Mouse (Mus musculus): ENCODE results near the gene Zfp61. TPM values are rescaled to one million over a fixed set of nuclear protein-coding genes. Genes with fewer than 3 reads are reported as not detected.

Gene Zfp61
- polyA plus RNA-seq (2015; fragmentation: Nextera tagmentation; extraction: Ambion mirVana): 26.2 and 26.8 TPM in 2 replicates

DNA sequence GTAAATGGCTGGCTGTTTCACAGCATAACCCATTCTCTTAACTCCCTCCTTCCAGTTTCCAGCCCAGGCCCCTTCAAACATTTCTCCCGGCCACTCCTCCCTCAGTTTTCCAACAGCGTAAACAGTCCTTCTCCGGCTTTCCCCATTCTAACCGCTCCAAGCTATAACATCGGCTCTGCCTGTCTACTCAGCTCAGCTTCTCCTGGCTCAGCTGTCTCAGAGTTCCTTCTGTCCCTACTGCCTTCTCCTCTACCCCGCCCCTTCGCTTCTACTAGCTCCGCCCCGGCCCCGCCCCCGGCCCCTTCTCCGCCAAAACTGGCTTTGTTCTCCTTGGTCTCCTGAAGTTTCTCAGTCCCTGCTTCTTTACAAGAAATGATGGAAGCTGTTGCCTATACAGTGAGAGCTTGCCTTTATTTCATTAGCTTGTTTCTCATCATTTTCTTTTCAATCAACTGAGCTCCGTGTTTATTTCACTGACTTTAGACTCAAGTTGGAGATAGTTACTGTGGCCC, at the start of gene Zfp61:
TSS of gene Zfp61 (minus strand) at position 462 of the 512 bp plus-strand sequence.
- peak; percentile 43 for DNase-seq (ENCODE audit: low spot score)

DNA sequence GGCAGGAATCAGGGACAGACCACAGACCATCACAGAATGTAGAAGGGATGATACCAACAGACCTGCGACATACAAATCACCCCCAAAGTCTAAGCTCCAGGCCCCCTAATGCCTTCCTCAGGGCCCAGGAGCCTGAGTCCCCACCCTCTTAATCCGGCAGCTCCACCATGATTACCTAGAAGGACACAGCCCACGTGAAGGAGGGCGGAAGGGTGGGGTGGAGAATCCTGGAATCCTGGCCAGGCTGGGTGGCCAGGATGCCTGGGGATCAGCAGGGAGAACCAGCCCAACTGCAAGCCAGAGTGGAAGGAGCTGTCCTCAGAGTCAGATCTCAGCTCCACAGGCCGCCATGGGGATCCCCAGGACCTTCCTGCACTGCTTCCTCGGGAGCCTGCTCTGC, 47.9 kb upstream of the Zfp61 start, which contains the start of gene Lypd5:
TSS of gene Lypd5 (plus strand) at position 301 of the 400 bp plus-strand sequence.
- DNase-seq (ENCODE audit: low spot score): no peak

DNA sequence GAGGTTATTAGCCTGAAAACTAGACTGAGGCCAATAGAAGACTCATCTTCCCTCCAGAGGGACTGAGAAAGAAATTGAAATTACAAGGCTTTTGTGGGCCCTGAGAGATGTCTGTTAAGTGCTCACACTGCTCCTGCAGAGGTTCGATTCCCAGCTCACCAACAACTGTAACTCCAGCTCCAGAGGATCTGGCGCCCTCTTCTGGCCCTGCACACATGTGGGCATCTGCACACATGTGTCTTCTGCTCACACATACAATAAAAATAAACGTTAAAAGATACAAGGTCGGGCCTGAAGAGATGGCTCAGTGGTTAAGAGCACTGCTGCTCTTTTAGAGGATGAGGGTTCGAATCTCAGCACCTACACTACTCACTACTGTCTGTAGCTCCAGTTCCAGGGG, 45.4 kb upstream of the Zfp61 start:
- DNase-seq (ENCODE audit: low spot score): no peak

DNA sequence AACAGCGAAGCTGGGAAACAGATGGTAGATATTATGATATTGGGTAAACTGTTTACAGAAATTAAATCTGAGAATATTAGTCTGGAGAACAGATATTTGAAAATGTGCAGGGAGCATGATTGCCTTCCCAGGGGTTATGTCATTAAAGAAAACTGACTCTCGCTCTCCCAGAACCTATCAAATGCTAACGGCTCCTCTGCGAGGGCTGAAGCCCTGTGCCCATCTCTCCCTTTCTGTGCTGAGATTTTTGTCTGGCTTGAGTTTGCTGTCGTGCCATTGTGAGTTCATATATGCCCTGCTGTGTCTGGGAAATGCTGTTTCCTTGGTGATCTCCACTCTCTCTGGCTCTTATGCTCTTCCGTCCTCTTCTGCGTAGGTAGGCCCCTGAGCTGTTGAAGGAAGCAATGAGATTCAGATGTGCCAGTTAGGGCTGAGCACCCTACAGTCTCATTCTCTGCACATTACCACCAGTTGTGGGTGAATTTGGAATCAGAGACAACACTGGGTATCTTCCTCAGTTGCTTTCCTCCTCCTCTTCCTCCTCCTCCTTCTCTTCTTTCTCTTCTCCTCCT, 42.8 kb upstream of the Zfp61 start:
- DNase-seq (ENCODE audit: low spot score): no peak

DNA sequence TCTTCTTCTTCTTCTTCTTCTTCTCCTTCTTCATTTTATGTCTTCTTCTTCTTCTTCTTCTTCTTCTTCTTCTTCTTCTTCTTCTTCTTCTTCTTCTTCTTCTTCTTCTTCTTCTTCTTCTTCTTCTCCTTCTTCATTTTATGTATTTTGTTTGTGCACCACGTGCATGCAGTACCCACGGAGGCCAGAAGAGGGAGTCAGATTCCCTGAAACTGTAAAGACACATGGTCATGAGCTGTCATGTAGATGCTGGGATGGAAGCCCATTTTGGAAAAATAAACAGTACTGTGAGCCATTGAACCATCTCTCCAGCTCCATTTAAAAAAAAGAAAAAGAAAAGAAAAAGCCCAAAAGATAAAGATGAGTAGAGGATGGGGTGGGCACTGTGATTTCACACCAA, 37.2 kb upstream of the Zfp61 start:
- DNase-seq (ENCODE audit: low spot score): no peak

DNA sequence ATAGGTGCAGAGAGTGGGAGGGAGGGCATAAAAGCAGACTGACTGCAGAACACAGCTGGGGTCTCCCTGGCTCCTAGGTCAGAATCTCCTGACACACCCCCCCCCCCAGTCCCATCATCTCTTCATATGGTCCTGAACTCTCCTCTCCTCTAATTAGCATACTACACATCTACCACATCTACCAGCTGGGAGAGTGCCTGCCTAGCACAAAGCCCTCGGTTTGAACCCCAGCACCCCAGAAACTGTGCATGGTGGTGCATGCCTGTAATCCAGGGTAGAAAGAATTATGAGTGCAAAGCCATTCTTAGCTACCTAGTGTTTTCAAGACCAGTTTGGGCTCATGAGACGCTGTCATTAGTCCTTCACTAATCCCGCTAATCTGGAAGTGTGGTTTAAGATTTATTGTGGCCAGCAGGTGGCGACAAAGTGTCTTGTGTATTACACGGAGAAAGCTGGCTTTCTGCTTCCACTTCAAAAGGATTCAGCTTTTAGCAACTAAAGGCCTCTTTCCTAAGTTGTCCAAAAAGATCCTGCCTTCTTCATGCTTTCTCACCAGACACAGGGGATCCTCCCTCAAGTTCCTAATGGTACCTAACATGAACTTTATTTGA, 34.8 kb upstream of the Zfp61 start:
- DNase-seq (ENCODE audit: low spot score): peak; percentile 77

DNA sequence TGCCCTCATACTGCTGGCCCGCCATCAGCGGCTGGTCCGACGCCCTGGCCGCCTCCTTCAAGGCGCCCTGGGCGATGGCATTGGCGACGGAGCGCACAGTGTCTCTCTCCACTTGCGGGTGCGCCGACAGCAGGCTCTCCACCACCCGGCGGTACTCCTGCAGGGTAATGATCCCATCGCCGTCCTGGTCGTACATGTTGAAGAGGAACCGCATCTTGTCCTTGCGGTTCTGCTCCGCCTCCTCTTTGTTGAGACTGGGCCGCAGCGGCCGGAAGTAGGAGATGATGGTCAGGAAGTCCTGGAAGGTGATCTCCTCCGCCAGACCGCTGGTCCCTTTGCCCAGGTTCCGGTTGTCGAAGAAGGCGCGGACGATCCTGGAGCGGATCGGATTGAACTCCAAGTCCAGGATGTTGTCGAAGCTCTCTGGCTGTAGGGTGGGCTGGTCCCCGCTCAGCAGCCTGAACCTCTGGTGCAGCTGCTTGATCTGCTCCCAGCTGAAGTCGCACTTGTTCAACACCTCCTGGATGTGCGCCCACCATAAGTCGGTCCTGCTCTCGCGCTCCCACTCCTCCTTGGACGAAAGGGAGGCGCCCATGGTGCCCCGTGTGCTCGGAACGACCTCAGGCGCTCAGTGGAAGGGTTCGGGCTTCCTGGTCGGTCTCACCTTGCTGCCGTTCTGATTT, 32.4 kb upstream of the Zfp61 start, which contains the start of gene Tescl:
TSS of gene Tescl (minus strand) at position 633 of the 683 bp plus-strand sequence.
- DNase-seq (ENCODE audit: low spot score): no peak

DNA sequence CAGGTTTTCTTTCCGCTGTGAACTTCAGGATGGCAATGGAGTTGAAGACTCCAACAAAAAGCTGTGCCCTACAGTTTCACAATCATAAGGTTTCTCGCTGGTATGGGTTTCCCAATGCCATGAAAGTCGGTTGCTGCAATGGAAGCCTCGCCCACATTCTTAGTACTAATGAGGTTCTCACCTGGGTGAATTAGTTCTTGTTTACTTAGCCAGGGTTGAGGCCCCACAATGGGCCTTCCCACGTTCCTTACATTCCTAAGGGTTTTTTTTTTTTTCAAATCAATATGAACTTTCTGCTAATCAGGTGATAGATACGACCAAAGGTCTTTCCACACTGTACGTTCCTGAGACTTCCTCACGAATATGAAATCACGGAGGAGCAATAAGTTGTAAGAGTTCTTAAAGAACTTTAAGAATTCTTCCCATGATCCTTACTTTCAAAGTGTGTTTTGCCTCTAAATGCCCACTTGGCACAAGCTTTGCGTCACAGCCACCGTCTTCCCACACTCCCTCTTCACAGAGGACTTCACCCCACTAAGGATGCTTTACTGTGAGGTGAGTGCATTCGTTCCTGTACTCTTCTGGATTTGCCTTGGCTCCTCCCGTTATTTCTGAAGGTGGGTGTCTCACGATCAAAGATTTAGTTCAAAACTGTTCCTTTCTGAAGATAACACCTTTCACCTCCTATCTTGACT, 26.4 kb upstream of the Zfp61 start:
- DNase-seq (ENCODE audit: low spot score): no peak

DNA sequence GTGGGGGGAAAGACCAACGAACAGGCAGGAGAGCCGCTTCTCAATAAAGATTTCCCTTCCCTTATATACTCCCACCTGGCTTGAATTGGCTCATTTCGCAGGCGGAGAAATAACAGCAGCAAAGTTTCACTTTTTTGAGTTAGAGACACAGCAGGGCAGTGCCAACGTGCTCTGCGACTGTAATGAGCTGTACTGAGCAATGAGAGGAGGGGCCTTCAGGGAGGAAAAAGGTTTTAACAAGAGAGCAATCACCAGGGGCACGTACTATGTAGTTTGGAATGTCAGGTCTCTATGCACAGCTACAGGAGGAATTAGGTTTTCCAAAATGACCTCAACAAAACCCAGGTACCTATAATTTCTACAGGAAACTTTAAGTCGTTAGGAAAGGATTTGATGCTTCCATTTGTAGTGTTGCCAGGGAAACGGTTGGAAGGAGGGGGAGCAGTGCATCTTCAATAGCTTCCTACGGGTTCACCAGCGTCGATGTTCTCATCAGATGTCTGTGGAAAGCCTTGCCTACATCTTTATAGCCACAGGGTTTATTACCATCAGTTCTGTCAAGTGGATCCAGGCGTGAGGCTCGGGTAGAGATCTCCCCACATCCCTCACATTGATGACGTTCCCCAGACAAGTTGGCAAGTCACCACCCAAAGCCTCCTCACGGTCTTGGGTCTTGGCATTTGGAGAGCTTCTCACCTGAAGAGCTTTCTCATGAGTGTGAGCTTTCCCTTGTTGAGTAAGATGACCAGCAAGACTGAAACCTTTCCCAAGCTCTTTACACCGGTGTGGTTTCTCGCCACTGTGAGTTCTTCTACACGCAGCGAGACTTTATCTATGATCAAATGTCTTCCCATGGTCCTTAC, 25.5 kb upstream of the Zfp61 start:
- DNase-seq (ENCODE audit: low spot score): no peak

DNA sequence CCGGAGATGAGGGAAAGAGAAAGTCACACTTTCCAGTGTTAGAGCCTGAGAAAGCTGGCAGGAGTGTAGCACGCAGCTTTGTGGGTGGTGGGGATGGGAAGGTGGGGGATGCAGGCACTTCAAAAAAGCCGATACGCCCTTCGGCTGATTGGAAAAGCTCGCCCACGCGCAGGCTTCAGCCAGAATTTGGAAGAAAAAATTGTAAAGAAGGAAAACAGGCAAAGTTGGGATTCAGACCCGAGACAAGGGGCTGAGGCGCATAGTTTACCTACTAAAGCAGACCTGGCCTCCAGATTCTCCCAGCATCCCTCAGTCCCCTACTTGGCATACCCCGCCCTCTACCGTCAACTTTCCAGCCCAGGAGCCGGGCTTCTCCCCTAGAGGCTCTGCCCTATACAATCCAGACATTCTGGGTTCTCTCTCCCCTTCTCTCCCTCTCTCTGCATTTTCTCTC, 24.7 kb upstream of the Zfp61 start:
- no peak for DNase-seq (ENCODE audit: low spot score)

DNA sequence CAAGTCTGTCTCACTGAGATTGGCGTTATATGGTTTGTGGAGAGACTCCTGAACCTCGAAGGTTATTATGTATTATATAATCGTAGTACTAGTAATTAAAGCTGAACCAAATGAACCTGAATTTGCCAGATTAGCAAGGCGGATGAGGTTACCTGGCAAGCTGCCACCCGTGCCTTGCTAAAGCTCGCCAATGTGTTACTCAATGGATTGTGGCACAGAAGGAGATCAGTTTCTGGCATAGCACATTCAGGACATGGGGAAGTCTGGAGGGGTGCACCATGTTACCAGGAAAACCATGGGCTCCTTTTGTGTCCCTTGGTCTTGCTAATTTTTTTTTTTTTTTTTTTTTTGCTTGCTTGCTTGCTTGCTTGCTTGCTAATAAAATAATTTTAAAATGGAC, 24.2 kb upstream of the Zfp61 start:
- no peak for DNase-seq (ENCODE audit: low spot score)

DNA sequence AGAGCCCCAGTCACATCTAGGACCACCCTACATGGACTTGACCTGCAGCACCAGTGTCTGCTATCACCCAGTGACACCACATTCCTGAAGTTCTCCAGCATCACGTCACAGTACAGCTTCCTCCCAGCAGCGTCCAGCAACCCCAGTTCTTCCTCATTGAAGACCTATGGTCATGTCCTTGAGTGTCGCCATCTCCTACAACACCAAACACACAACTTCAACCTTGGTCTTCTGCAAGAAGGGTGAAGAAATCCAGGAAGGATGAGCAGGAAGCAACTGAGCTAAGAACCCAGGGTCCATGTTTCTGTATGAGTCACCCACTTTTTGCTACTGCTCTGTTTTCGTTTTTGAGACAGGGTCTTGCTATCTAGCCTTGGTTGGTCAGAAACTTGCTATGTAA, 21.6 kb upstream of the Zfp61 start:
- DNase-seq (ENCODE audit: low spot score): no peak

DNA sequence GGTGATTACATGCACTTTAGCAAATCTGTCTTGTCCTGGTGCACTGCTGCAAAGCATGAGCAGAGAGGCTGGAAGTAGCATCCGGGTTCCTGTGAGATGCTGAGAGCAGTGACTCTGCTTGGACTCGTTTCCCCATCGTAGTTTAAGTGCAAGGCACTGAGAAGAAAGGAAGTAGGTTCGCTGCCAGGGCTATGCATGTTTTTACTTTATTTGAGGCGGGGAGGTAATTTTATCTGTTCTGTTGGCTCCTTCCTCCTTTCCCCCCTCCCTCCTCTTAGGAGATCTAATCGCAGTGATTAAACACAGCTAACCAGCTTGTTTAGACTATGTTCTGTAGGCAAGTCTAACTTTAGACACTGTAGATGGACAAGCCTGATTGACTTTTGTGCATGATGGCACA, 17.9 kb upstream of the Zfp61 start:
- DNase-seq (ENCODE audit: low spot score): no peak

DNA sequence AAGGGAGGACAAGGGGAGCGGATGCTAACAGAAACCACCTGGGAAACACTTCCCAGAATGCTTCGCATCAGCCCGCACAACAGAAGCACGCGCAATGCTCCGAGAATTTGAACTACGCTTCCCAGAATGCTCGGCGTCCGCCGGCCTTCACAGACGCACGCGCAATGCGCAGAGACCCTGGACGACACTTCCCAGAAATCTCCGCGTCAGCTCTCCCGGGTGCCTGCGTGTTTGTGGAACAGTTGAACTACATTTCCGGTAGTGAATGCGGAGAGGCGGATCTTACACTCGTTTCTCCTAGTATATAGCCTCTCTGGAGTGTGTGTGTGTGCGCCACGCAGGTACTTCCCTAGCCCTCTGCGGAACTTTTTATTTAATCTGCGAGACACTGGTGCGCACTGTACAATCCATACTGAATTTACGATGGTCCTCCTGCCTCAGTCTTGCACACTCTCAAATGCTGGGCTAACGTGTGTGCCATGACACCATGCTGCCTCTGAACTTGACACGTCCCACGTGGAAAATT, 15.6 kb upstream of the Zfp61 start, which contains the start of gene Zfp94:
TSS of gene Zfp94 (minus strand) at position 100 of the 526 bp plus-strand sequence.
- peak; percentile 95 for DNase-seq (ENCODE audit: low spot score)

DNA sequence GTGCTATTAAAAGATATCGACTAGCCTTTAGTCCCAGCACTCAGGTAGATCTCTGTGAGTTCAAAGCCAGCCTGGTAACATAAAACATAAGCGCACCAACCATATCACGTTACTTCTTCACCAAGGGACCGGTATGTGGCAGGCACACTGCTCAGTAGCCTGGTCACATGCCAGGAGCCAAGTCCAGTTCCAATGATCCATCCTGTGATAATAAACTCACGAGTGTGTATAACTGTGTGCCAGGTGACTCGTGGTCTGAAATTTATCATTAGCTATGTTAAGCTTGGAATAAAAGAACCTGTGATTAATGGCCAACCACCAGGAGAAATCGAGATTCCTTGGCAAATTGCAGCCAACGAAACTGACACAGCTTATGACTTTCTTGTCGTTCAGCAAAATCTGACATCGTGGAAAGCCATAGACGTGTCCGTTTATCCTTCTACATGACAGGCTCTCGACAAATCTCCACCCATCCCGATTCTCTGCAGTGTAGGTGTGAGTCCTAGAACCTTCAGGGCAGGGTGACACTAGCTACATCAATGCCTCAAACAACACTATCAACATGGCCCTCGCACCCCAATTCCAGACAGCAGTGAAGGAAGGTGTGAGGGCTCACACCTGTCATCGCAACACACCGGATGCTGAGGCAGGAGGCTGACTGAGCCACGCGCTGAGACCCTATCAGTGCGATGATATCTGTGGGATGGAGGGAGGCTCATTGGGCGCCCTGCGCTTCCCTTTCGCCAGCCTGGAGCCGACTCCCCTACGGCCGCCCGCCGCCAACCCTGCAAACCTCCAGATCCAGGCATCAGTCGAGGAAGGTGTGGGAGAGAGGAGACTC, 14.9 kb upstream of the Zfp61 start:
- DNase-seq (ENCODE audit: low spot score): no peak

DNA sequence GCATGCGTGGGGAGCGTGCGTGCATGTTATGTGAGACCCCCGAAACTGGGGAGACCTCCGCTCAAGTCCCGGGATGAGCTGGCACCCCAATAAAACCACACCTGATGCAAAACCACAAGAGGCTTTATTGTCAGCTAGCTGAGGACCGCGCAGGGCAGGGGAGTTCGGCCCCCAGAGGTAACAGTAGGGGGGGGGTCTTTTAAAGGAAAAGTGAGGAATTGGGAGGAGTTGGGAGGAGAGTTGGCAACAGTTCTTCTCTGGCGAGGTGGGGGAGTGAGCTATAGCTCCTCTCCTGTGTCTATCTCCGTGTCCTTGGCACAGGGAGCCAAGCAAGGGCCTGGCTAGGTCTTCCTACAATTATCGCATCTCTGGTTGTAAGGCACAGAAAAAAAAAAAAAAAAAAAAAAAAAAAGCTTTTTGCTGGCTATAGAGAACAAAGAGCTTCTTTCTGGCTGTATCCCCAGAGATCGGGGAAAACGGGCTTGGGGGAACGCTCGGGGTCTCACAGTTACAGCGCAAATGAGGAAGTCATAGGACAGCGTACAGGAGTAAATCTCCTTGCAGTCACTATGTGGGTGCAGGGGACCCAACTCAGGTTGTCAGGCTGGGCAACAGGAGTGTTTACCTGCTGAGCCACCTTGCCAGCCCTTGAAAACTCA, 1.1 kb downstream of the Zfp61 start:
- peak; percentile 2 for DNase-seq (ENCODE audit: low spot score)

DNA sequence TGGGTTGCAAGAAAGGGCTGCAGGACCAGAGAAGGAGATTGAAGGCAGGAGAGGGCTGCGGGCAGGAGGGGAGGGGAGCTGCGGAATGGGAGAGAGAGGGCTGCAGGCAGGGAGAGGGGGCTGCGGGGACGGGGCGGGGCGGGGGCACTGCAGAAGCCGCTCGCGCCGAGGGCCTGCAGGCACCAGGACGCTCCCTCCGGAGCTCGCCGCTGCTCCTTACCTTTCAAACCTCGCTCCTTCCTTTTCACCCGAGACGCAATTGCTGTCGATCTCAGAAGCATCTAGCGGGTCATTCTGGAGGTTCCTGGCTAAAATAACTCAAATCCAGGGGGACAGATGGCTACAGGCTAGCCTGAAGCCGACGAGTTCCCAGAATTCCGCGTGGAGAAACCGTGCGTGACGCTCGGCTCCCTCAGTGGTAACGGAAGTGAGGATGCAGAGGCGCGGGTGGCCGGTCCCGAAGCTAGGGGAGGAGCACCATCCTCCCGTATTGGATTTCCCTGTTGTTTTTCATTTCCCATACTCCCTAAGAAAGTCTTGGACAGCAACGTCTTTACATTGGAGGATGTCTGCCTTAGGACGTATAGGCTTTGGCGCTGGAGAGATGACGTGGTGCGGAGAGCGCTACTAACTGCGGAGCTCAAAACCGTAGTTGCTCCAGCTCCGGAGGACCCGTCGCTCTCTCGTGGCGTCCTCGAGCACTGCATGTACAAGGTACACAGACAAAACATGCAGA, 1.9 kb downstream of the Zfp61 start:
- DNase-seq (ENCODE audit: low spot score): peak; percentile 88

DNA sequence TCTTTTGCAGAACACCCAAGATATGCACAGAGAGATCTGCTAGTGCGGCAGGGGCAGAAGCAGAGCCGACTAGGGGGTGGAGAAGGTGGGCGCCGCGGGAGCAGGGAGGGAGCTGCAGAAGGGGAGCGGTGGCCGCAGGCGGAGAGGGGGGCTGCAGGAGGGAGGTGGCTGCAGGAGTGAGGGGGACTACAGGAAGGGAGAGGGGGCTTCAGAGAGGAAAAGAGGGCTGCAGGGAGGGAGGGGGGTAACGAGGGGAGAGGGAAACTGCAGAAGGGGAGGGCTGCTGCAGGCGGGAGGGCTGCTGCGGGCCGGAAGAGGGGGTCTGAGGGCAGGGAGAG, 2.4 kb downstream of the Zfp61 start:
- no peak for DNase-seq (ENCODE audit: low spot score)

Data from thymus, postnatal 0 days (tissue).